Mouse (Mus musculus): ENCODE measurements at regions not wholly inside any gene's neighbourhood (a gene's known extent, or its start where the extent isn't known, plus 50 kb on each side); places are given as distances from the start of the nearest gene placed in this dataset.

DNA sequence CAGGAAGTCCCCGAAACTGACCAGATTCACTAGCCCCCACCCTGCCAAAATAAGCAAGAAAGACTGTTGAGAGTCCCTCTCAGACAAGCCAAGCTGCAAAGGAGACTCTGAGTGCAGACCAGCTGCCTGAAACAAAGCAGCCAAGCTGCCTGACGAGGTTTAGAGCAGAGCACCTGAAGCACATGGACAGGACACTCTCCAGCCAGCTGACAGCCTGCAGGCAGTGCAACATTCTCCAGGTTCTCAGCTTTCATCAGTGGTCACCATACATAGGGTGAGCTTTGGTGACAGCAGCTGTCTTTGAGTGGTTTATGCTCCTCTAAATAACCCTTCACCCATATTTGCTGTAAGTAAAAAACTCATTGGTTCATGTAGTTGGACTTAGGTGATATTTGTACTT, 350.5 kb downstream of the H2al1j start:
- TF ChIP-seq CTCF (conservative IDR thresholded peaks at IDR 0.05; ENCODE audit: low read length), result no peak
- TF ChIP-seq POU5F1 (IDR thresholded peaks at IDR 0.05; ENCODE audit: borderline replicate concordance, low read length), result no peak
